Mouse (Mus musculus): ENCODE results near the gene Btbd9.

- TF ChIP-seq CTCF (conservative IDR thresholded peaks at IDR 0.05; ENCODE audit: insufficient read depth, insufficient read length, low read depth, low read length) = no peak
- TF ChIP-seq POLR2A (IDR thresholded peaks at IDR 0.05; ENCODE audit: low read depth, low read length) = no peak
Measured at GRCm38 (mm10) chr17:30200283-30200682, 376.0 kb downstream of the Btbd9 start.
